Mouse (Mus musculus) small intestine, adult 2 months (tissue): ENCODE measurements around the gene Anapc5. TPM values are rescaled to one million over a fixed set of nuclear protein-coding genes. Genes with fewer than 3 reads are reported as not detected.

Source experiments
- H3K27ac ChIP-seq: fragments of 200-500 bp; 2 replicates; pipeline ENCODE4 v1.5.1; 2012; ENCODE audit warnings: low read depth, low read length, control low read depth, inconsistent platforms; ENCODE audit not compliant: insufficient read depth
- H3K27me3 ChIP-seq: fragments of 200-500 bp; 2 replicates; pipeline ENCODE4 v1.6.1; 2012; ENCODE audit warnings: mild to moderate bottlenecking, moderate library complexity, low read length, inconsistent platforms; ENCODE audit not compliant: control insufficient read depth, insufficient read depth
- H3K36me3 ChIP-seq: fragments of 200-500 bp; 2 replicates; pipeline ENCODE4 v1.6.1; 2012; ENCODE audit warnings: mild to moderate bottlenecking, low read length, control low read depth, inconsistent platforms; ENCODE audit not compliant: control insufficient read depth, insufficient read depth
- H3K4me1 ChIP-seq: fragments of 200-500 bp; 2 replicates; pipeline ENCODE4 v1.6.1; 2012; ENCODE audit warnings: low read length, inconsistent platforms, mixed read lengths; ENCODE audit not compliant: control insufficient read depth, insufficient read depth, insufficient read length
- H3K4me3 ChIP-seq: fragments of 200-500 bp; 2 replicates; pipeline ENCODE4 v1.5.1; 2012; ENCODE audit warnings: low read depth, mild to moderate bottlenecking, control low read depth, inconsistent platforms, low read length, moderate library complexity
- CTCF ChIP-seq: fragments of 200-500 bp; IDR thresholded peaks from 2 replicates; pipeline ENCODE4 v1.5.1; 2012; ENCODE audit warnings: low read depth, mild to moderate bottlenecking, control low read depth, inconsistent platforms, low read length, moderate library complexity, mixed read lengths; ENCODE audit not compliant: insufficient replicate concordance, insufficient read length; ENCODE audit errors: extremely low read depth
- POLR2A ChIP-seq: fragments of 200-500 bp; IDR thresholded peaks from 2 replicates; pipeline ENCODE4 v1.6.1; 2012; ENCODE audit warnings: low read depth, mild to moderate bottlenecking, control low read depth, inconsistent platforms, low read length, moderate library complexity
- WGBS: fragments of 180-500 bp; shearing (Covaris S2); methylation state at CpG from one replicate; pipeline ENCODE4 v1.1.7; 2018; 5-methylcytosine and 5-hydroxymethylcytosine counted together
- polyA plus RNA-seq: library from polyadenylated mRNA; depleted of rRNA; stranded (reverse); fragments of >200 nt; gene quantifications from 2 replicates; pipeline ENCODE4 v1.2.3, GENCODE M21; 2012; rRNA removed

Anapc5 gene
- 54.8 and 94.7 TPM in 2 replicates for polyA plus RNA-seq

DNA sequence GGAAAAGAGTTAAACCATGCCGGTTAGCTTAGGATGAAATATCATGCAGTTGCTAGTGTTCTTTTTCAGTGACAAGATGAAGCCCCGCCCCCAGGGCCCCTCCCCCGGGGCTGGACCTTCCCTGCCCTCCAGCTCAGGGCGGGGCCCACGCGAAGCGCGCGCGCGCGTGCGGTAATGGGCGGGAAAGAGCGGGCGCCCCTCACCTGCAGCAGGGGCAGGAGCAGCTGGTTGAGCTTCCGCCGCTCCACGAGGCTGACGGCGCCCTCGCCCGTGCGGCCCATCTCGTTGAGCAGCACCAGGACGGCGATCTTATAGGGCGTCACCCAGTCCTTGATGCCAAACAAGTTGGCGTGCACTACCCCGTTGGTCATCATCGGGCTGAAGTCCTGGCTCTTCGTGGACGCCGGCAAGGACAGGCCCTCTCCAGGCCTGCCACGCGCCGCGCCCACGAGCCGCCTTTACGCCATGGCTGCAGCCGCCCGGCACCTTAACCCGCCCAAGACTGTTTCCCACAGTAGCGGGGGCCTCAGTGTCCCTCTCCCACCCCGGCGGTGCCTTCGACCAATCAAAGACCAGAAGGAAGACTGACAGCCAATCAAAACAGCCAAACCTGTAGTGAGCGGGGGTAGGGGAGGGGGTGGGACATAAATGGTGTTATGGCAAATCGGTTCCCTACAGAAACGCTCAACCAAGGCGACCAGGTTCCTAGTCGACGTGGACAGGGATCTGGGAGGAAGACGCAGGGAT, at the start of gene Anapc5:
Gene Anapc5, minus strand, starts transcription at position 563 of the 747 bp plus-strand sequence.
- Histone ChIP-seq H3K4me1 (no peaks in the 10 kb centered on the region), H3K27me3 (no peaks in the 10 kb centered on the region), H3K4me3 (peak within 1 kb of the TSS; percentile 66), H3K27ac (peak within 1 kb of the TSS; percentile 86), H3K36me3 (peaks cover 19% of the 10 kb centered on the region)
- TF ChIP-seq POLR2A (peak; percentile 83), CTCF (no peak)
- WGBS = under 1% methylated on average over 55 of the region's 55 CpGs

DNA sequence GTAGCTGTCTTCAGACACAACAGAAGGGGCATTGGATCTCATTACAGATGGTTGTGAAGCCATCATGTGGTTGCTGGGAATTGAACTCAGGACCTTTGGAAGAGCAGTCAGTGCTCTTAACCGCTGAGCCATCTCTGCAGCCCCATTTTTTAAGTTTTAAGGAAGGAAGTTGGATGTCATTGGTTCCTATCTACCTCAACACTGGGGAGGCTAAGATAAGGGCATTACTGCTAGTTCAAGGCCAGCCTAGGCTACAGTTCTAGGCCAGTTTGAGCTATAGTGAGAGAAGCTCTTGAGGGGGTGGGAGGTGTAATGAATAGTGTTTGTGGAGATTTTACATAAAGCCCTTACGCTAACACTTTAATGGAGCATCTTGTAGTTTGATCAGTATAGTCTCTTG, 41.9 kb upstream of the Anapc5 start:
- 97% methylated on average over 2 of the region's 2 CpGs for WGBS
- no peak for TF ChIP-seq CTCF
- no peak for TF ChIP-seq POLR2A
- Histone ChIP-seq H3K27ac (no peak overlapping the region), H3K27me3 (no peaks in the 10 kb centered on the region), H3K36me3 (peaks cover 48% of the 10 kb centered on the region), H3K4me3 (no peak overlapping the region), H3K4me1 (no peaks in the 10 kb centered on the region)

DNA sequence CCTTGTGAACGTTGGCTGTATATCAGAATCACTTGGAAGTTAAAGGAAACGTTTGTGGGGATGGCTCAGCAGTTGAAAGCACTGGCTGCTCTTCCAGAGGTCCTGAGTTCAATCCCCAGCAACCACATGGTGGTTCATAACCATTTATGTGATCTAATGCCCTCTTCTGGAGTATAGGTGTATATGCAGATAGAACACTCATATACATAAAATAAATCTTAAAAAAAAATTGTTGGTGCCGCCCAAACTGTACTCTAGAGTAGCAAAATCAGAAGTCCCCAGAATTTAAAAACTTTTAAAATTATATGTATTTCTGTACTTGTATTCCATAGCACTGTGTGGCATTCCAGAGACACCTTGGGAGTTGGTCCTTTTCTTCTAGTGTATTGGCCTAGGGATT, 34.7 kb upstream of the Anapc5 start:
- peaks cover 2% of the 10 kb centered on the region; the same call in 1 of the 2 replicates for H3K4me1 ChIP-seq
- TF ChIP-seq POLR2A (no peak), CTCF (no peak)
- 56% methylated on average over 3 of the region's 3 CpGs for WGBS
- no peak overlapping the region for H3K4me3 ChIP-seq
- H3K36me3 ChIP-seq = no peaks in the 10 kb centered on the region; the same call in 1 of the 2 replicates
- H3K27ac ChIP-seq = no peak overlapping the region
- H3K27me3 ChIP-seq = no peaks in the 10 kb centered on the region

DNA sequence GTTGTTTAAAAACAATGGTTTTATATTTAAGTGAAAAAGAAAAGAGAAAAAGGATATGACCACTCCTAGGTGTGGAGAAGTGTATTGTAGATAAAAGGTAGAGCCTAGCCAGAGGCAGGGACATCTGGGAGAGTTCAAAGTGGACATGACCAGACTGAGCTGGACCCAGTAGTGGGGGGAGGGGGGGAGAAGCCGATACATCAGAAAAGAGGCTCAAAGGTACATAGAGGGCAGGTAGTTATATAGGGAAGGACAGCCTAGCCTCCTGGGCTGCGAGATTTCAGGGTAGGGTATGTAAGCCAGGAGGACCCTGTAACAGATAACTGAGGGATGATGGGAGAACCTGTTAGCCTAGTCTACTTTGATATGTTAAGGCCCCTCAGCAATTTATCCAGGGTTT, 31.5 kb upstream of the Anapc5 start:
- Histone ChIP-seq H3K4me3 (no peak overlapping the region), H3K27ac (no peak overlapping the region), H3K27me3 (no peaks in the 10 kb centered on the region), H3K36me3 (no peaks in the 10 kb centered on the region; the same call in 1 of the 2 replicates), H3K4me1 (peaks cover 5% of the 10 kb centered on the region; the same call in 1 of the 2 replicates)
- WGBS = 75% methylated on average over 2 of the region's 2 CpGs
- TF ChIP-seq CTCF = no peak
- TF ChIP-seq POLR2A = no peak

DNA sequence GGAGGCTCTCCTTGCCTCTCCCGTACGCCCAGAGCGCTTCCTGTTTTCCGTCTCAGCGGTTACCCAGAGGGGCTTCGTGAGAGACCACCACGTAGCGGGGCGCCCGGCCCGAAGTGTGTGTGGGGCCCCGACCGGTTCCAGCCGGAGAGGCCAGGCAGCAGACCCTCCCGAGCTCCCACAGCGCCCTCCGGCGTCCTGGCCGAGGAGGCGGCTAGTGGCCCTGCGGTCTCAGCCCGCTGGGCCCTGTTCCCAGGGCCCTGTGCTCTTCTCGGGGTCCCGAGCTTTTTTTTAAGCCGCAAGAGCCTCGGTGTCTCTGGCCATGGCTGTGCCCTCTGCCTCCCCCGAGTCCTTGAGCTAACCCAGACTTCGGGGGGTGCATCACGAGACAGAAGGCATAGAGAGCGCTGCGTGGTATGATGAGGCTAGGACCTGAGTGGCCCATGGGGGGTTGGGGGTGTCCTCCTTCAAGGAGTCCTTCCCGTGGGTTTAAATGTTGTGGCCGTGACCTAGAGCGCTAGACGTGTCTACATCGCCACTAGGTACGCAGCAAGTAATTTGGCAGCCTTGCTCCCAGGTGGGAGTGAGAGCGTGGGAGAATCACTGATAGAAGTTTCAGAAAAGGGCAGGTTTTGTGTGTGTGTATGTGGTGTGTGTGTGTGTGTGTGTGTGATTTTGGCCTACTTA, 29.3 kb upstream of the Anapc5 start:
- TF ChIP-seq CTCF (no peak), POLR2A (no peak)
- 1% methylated on average over 38 of the region's 38 CpGs for WGBS
- H3K27me3 ChIP-seq = no peaks in the 10 kb centered on the region
- no peaks in the 10 kb centered on the region for H3K36me3 ChIP-seq
- H3K4me1 ChIP-seq = peaks cover 5% of the 10 kb centered on the region; the same call in 1 of the 2 replicates
- peak overlapping the region; percentile 97 for H3K4me3 ChIP-seq
- H3K27ac ChIP-seq = peak overlapping the region; percentile 78

DNA sequence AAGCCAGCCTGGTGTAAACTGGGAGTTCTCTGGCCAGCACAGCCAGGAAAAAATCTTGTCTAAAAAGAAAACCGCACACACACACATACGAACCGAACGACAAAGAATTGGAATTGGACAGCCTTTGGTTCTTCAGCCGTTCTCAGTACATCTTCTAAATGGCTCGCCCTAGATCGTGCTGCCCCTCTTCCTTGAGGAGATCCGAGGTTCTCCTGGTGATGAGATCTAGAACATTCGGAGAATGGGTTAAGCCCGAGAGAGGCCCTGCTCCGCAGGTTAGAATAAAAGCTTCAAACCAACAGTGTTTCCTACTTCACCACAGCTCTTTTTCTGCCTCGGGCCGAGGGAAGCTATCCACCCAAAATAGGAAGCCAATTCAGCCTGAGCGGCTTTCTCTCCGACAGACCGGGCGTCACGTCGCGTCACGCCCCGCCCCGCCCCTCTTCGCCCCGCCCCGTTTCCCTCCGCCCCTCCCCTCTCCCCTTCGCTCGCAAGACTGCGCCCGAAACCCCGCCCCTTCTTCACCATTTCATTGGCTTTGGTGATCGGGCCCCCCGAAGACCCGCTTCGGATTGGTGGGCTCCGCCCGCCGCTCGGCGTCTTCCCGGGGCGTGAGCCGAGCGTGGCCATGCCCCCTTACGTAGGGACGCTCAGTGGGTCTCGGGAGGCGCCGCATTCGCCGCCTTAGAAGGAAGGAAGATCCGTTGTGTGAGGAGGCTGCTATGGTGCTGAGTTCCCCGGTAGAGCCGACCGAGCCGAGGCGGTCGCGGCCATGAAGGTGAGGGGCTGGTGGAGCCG, 28.6 kb upstream of the Anapc5 start, which contains the start of gene Rnf34:
Gene Rnf34, plus strand, starts transcription at position 528 of the 798 bp plus-strand sequence.
- H3K4me3 ChIP-seq = peak within 1 kb of the TSS; percentile 97
- no peak for TF ChIP-seq CTCF
- TF ChIP-seq POLR2A = peak; percentile 98
- H3K27ac ChIP-seq = peak within 1 kb of the TSS; percentile 78
- H3K36me3 ChIP-seq = no peaks in the 10 kb centered on the region
- no peaks in the 10 kb centered on the region for H3K27me3 ChIP-seq
- 1% methylated on average over 61 of the region's 61 CpGs for WGBS
- peaks cover 5% of the 10 kb centered on the region; the same call in 1 of the 2 replicates for H3K4me1 ChIP-seq

DNA sequence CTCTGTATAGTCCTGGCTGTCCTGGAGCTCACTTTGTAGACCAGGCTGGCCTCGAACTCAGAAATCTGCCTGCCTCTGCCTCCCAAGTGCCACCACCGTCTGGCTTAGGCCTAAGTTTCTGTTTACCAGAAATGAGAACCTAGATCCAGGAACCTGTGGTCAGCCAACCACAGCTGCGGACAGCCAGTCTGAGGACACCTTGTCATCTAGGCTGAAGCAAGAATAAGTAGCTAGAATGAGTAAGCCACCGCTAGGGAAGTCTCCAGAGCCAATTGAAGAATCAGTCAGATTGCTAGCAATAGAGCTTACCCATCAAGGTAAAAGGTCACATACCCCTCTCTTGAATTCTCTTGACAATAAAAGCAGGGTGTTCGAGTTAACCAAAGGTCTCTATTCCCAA, 22.7 kb upstream of the Anapc5 start:
- Histone ChIP-seq H3K4me1 (0 out of 2 replicates have a peak, but pooled peaks cover 2% of the 10 kb centered on the region), H3K27ac (no peak overlapping the region), H3K36me3 (no peaks in the 10 kb centered on the region), H3K4me3 (no peak overlapping the region), H3K27me3 (no peaks in the 10 kb centered on the region)
- WGBS = 78% methylated on average over 5 of the region's 5 CpGs
- no peak for TF ChIP-seq CTCF
- no peak for TF ChIP-seq POLR2A
